Mouse (Mus musculus): ENCODE measurements around the gene Arhgap1.

DNA sequence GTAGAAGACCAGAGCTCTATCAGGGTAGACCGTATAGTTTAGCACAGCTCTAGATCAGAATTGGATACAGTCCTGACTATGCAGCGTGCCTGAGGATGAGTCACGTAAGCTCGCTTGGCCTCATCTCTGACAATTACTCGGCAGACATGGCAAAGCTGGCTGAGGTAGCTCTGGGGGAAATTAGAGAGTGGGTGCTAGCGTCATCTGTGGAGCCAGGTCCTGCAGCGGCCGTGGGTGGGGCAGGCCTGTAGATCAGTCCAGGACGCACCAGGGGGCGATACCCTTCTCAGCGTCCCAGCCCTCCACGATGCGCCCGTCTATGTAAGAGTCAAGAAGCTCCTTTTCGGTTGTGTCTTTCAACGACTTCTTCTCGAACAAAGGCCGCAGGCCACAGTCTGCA is 20.0 kb upstream of the Arhgap1 start:
- TF ChIP-seq POLR2A (IDR thresholded peaks at IDR 0.05; ENCODE audit: control insufficient read depth, low read depth, low read length) (no peak), CTCF (IDR thresholded peaks at IDR 0.05; ENCODE audit: control insufficient read depth, insufficient read depth, insufficient replicate concordance, low read depth, low read length) (no peak)
